Mouse (Mus musculus) hindbrain, embryonic 14.5 days (tissue): ENCODE measurements at regions not wholly inside any gene's neighbourhood (a gene's known extent, or its start where the extent isn't known, plus 50 kb on each side); places are given as distances from the start of the nearest gene placed in this dataset.

Experiments
- ATAC-seq: fragments of 200-750 bp; cut with Nextera tagmentation; 2 replicates; pipeline ENCODE4 v1.8.0; 2017; ENCODE audit warnings: moderate number of reproducible peaks, mild to moderate bottlenecking, moderate TSS enrichment, moderate library complexity; ENCODE audit not compliant: low FRiP score
- DNase-seq: peaks from one replicate; pipeline ENCODE4 v3.0.0-alpha.2; 2015; ENCODE audit warnings: low spot score
- H3K27ac ChIP-seq: fragments of 300-500 bp; sonication (generic); 2 replicates; pipeline ENCODE4 v1.5.1; 2014; ENCODE audit warnings: mild to moderate bottlenecking, moderate library complexity
- H3K27me3 ChIP-seq: fragments of 300-500 bp; sonication (generic); 2 replicates; pipeline ENCODE4 v1.6.1; 2014; ENCODE audit warnings: mild to moderate bottlenecking, low read length, mixed read lengths; ENCODE audit not compliant: control insufficient read depth, insufficient read depth
- H3K36me3 ChIP-seq: fragments of 300-500 bp; sonication (generic); replicated peaks from 2 replicates; pipeline ENCODE4 v1.6.1; 2014; ENCODE audit not compliant: control insufficient read depth, insufficient read depth
- H3K4me1 ChIP-seq: fragments of 300-500 bp; sonication (generic); replicated peaks from 2 replicates; pipeline ENCODE4 v1.6.1; 2014; ENCODE audit warnings: antibody characterized with exemption, low read length, mixed read lengths; ENCODE audit not compliant: control insufficient read depth, insufficient read depth
- H3K4me2 ChIP-seq: fragments of 300-500 bp; sonication (generic); replicated peaks from 2 replicates; pipeline ENCODE4 v1.6.1; 2014; ENCODE audit warnings: mild to moderate bottlenecking, moderate library complexity
- H3K4me3 ChIP-seq: fragments of 300-500 bp; sonication (generic); replicated peaks from 2 replicates; pipeline ENCODE4 v1.5.1; 2014; ENCODE audit warnings: mild to moderate bottlenecking, low read length
- H3K9ac ChIP-seq: fragments of 300-500 bp; sonication (generic); 2 replicates; pipeline ENCODE4 v1.6.1; 2014
- H3K9me3 ChIP-seq: fragments of 300-500 bp; sonication (generic); 2 replicates; pipeline ENCODE4 v1.6.1; 2016; ENCODE audit warnings: low read length; ENCODE audit not compliant: control insufficient read depth
- WGBS: fragments of 180-500 bp; shearing (Covaris S2); extraction: QIAGEN DNeasy Blood & Tissue Kit; methylation state at CpG from one replicate; pipeline ENCODE4 v1.1.7; 2014; 5-methylcytosine and 5-hydroxymethylcytosine counted together

- ATAC-seq (no peak), DNase-seq (no peak)
- Histone ChIP-seq H3K4me1 (no peaks in the 10 kb centered on the region), H3K4me3 (no peak overlapping the region), H3K27me3 (no peaks in the 10 kb centered on the region), H3K9ac (no peak overlapping the region), H3K36me3 (no peaks in the 10 kb centered on the region), H3K9me3 (no peaks in the 10 kb centered on the region), H3K27ac (no peak overlapping the region), H3K4me2 (no peak overlapping the region)
- 90% methylated on average over 4 of the region's 4 CpGs for WGBS
These were observed 89.1 kb upstream of the Slc44a1 start for GRCm38 (mm10) chr4:53351104-53351607.

DNA sequence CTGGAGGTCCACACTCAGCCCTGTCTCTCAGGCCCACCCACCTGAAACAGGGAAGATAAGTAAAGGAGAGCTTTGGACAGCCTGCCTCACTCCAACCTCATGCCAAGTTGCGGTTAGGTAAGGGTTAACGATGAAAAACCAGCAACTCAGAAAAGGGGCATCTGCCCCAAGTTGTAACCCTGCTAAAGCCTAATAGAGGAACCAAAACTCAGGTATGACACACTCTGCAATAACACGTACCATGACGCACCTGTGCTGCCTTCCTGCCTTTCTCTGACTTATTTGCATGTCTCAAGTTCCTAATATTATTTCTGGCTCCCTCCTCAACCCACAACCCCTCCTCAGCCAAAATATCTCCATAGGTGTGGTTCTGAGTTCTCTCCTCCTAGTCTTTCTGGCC lies 94.9 kb upstream of the Slc44a1 start:
- Histone ChIP-seq H3K27me3 (no peaks in the 10 kb centered on the region), H3K27ac (no peak overlapping the region), H3K36me3 (no peaks in the 10 kb centered on the region), H3K9ac (no peak overlapping the region), H3K9me3 (peaks cover 7% of the 10 kb centered on the region; the same call in 1 of the 2 replicates), H3K4me1 (no peaks in the 10 kb centered on the region), H3K4me3 (no peak overlapping the region), H3K4me2 (no peak overlapping the region)
- DNase-seq: no peak
- WGBS: 98% methylated on average over 4 of the region's 4 CpGs
- no peak for ATAC-seq

DNA sequence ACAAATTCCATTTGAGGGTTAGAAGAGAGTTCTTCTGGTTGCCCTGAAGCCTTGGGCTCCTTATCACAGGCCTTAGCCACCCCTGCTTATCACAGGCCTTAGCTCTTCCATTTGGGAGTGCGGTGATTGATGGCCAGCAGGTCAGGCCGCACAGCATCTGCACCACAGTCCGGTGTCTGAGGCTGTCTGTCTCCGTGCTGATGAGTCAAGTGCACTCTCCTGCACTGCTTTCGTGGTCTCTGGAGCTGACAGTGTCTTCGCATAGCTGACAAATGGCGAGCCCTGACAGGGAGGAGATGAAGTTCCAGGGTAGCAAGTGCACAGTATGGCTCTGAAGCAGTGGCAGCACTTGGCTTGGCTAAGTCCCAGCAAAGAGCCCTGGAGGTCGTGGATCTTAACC lies 95.7 kb upstream of the Slc44a1 start:
- no peak for ATAC-seq

DNA sequence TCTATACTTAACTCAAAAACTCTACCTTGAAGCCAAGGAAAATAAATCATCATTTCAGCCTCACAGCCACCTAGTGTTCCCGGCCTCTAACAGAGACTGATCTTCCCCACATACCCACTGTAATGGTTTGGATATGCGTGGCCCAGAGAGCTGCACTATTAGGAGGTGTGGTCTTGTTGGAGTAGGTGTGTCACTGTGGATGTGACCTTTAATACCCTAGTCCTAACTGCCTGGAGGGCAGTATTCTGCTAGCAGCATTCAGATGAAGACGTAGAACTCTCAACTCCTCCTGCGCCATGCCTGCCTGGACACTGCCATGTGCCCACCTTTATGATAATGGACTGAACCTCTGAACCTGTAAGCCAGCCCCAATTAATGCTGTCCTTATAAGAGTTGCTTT lies 99.0 kb upstream of the Slc44a1 start:
- 97% methylated on average over 4 of the region's 4 CpGs for WGBS
- DNase-seq: no peak
- no peak for ATAC-seq

More for the DNA sequence above, 95.7 kb upstream of the Slc44a1 start:
- Histone ChIP-seq H3K27ac (no peak overlapping the region), H3K4me1 (no peaks in the 10 kb centered on the region), H3K36me3 (no peaks in the 10 kb centered on the region), H3K9ac (no peak overlapping the region), H3K4me2 (no peak overlapping the region), H3K4me3 (no peak overlapping the region), H3K9me3 (peaks cover 7% of the 10 kb centered on the region; the same call in 1 of the 2 replicates), H3K27me3 (no peaks in the 10 kb centered on the region)
- 75% methylated on average over 8 of the region's 8 CpGs for whole genome bisulfite sequencing
- no peak for DNase-seq

DNA sequence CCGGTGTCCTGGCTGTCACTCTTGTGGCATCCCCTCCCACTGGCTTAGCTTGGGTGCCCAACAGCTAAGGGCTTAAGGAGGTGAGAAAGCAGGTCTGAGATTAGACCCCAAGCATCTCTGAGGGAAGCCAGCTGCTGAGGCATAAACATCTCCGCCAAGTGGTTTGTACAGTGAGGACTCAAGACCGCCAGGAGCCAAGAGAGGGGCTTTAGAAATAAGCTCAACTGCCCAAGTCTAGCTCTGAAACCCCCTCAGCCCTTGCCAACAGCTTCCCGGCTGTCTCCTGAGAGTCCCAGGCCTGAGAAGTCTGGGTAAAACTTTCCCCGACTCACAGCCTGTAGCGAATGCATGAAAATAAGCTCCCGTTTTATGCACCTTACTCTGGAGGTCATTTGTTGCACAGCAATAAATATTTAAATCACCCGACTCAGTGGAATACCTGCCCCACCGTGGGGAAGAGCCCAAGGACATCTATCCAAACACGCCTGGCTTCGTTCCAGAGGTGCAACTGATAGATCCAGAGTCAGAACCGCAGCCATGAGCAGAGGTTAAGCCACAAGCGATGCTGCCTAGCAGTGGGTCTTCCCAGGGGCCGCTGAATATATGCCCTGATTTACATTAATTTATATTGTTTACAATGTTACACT lies 100.1 kb upstream of the Slc44a1 start:
- 83% methylated on average over 13 of the region's 14 CpGs for WGBS
- no peak overlapping the region for H3K4me2 ChIP-seq
- no peaks in the 10 kb centered on the region for H3K36me3 ChIP-seq
- peaks cover 7% of the 10 kb centered on the region; the same call in 1 of the 2 replicates for H3K9me3 ChIP-seq
- DNase-seq (no peak), ATAC-seq (no peak)
- H3K4me3 ChIP-seq: no peak overlapping the region
- H3K9ac ChIP-seq: no peak overlapping the region
- H3K27me3 ChIP-seq: no peaks in the 10 kb centered on the region
- no peak overlapping the region for H3K27ac ChIP-seq
- H3K4me1 ChIP-seq: no peaks in the 10 kb centered on the region

More for the DNA sequence above, 99.0 kb upstream of the Slc44a1 start:
- peaks cover 7% of the 10 kb centered on the region; the same call in 1 of the 2 replicates for H3K9me3 ChIP-seq
- H3K9ac ChIP-seq: no peak overlapping the region
- no peak overlapping the region for H3K4me2 ChIP-seq
- no peaks in the 10 kb centered on the region for H3K36me3 ChIP-seq
- no peak overlapping the region for H3K4me3 ChIP-seq
- H3K4me1 ChIP-seq: no peaks in the 10 kb centered on the region
- H3K27ac ChIP-seq: no peak overlapping the region
- H3K27me3 ChIP-seq: no peaks in the 10 kb centered on the region

DNA sequence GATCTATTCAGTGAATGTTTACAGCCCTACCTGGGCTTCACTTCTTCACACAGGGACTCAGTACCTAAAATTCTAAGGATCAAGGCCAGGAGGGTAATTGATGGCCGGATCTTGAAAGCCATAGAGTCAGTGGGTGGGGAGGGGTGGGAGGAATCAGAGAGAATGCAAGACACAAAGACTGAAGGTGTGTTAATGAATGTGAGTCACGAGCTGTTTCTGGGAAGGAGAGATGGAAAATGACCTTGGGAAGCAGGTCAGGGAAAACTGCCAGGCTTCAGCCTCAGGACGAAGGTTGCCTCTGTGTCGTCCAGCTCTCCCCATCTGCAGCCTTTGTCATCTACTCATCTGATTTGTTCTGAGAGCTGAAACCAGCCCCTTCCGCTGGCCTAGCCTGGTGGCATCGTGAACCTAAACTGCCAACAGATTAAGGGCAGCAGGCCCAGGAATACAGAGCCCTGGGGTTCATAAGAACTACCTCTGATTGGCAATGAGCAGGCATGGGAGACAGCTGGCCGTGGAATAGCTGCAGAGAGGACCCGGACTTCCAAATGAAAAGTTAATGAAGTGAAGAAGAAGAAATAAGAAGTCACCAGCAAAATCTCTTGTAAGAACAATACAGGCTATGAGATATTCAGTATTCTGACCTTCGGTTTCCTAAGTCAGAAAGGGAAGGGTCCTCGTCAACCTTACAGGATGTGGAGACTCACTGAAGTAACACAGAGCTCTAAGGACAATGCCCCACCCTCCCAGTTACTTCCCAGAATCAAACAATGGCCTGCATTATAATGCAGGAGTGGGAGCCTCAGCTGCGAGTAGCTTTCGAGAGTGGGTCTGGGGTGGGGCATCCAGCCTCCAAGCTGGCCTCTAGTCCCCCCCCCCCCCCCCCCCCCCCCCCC lies 100.8 kb upstream of the Slc44a1 start:
- ATAC-seq (no peak), DNase-seq (no peak)
- no peaks in the 10 kb centered on the region for H3K27me3 ChIP-seq
- peaks cover 7% of the 10 kb centered on the region; the same call in 1 of the 2 replicates for H3K9me3 ChIP-seq
- no peak overlapping the region for H3K4me3 ChIP-seq
- no peak overlapping the region for H3K27ac ChIP-seq
- 36% methylated on average over 12 of the region's 12 CpGs for WGBS
- no peaks in the 10 kb centered on the region for H3K36me3 ChIP-seq
- H3K4me1 ChIP-seq: no peaks in the 10 kb centered on the region
- no peak overlapping the region for H3K9ac ChIP-seq
- no peak overlapping the region for H3K4me2 ChIP-seq

GRCm38 (mm10) chr4:53338479-53338878 lies 101.7 kb upstream of the Slc44a1 start:
- 82% methylated on average over 4 of the region's 4 CpGs for WGBS
- Histone ChIP-seq H3K27me3 (no peaks in the 10 kb centered on the region), H3K27ac (no peak overlapping the region), H3K4me3 (no peak overlapping the region), H3K4me1 (no peaks in the 10 kb centered on the region), H3K4me2 (no peak overlapping the region), H3K9ac (no peak overlapping the region), H3K36me3 (no peaks in the 10 kb centered on the region), H3K9me3 (peaks cover 7% of the 10 kb centered on the region; the same call in 1 of the 2 replicates)
- ATAC-seq: no peak
- DNase-seq: no peak

- DNase-seq: no peak
- Histone ChIP-seq H3K27ac (no peak overlapping the region), H3K4me1 (no peaks in the 10 kb centered on the region), H3K9me3 (peaks cover 6% of the 10 kb centered on the region; the same call in 1 of the 2 replicates), H3K36me3 (no peaks in the 10 kb centered on the region), H3K4me3 (no peak overlapping the region), H3K9ac (no peak overlapping the region), H3K4me2 (no peak overlapping the region), H3K27me3 (no peaks in the 10 kb centered on the region)
- 58% methylated on average over 8 of the region's 8 CpGs for WGBS
- no peak for ATAC-seq
These were observed 102.4 kb upstream of the Slc44a1 start for GRCm38 (mm10) chr4:53337784-53338183.

GRCm38 (mm10) chr4:53327382-53328165 lies 112.6 kb upstream of the Slc44a1 start:
- 67% methylated on average over 7 of the region's 7 CpGs for WGBS
- no peak overlapping the region for H3K27ac ChIP-seq
- H3K4me2 ChIP-seq: no peak overlapping the region
- no peaks in the 10 kb centered on the region for H3K36me3 ChIP-seq
- no peak overlapping the region for H3K9ac ChIP-seq
- H3K4me3 ChIP-seq: no peak overlapping the region
- H3K27me3 ChIP-seq: no peaks in the 10 kb centered on the region
- no peaks in the 10 kb centered on the region for H3K9me3 ChIP-seq
- ATAC-seq (peak; percentile 40; the same call in 1 of the 2 replicates), DNase-seq (no peak)
- no peaks in the 10 kb centered on the region for H3K4me1 ChIP-seq
